Mouse (Mus musculus) small intestine, adult 2 months (tissue): ENCODE results near the gene Mrpl4.

Experiments used
- CTCF ChIP-seq: fragments of 200-500 bp; IDR thresholded peaks from 2 replicates; pipeline ENCODE4 v1.5.1; 2012; ENCODE audit warnings: low read depth, mild to moderate bottlenecking, control low read depth, inconsistent platforms, low read length, moderate library complexity, mixed read lengths; ENCODE audit not compliant: insufficient replicate concordance, insufficient read length; ENCODE audit errors: extremely low read depth
- POLR2A ChIP-seq: fragments of 200-500 bp; IDR thresholded peaks from 2 replicates; pipeline ENCODE4 v1.6.1; 2012; ENCODE audit warnings: low read depth, mild to moderate bottlenecking, control low read depth, inconsistent platforms, low read length, moderate library complexity

GRCm38 (mm10) chr9:21001651-21002200 lies 812 bp upstream of the Mrpl4 start:
- no peak for TF ChIP-seq POLR2A
- no peak for TF ChIP-seq CTCF
